Mouse (Mus musculus): ENCODE results near the gene Cobll1. TPM values are rescaled to one million over a fixed set of nuclear protein-coding genes. Genes with fewer than 3 reads are reported as not detected.

Cobll1 gene
- polyA plus RNA-seq, 1 experiment from 2014 or later = 23.8 TPM

DNA sequence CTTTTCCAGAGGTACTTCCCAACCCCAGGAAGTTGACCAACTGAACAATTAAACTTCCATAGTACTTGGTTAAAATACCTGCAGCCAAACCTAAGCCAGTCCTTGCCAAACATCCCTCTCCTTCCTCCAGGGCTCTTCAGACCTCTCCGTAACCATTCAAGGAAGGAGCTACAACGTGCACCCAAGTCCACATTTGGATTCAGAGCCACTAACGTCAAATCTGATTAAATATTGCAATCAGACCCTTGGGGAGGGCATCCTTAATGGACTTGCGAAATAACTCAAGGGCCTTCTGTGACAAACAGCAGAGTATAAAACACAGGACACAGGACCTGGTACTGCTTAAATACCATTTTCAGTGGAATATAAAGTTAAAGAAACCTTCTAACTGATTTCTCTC lies 126.0 kb downstream of the Cobll1 start:
- Histone ChIP-seq H3K4me3 (replicated peaks; ENCODE audit: low read depth, low read length) (no peak overlapping the region), H3K27me3 (ENCODE audit: insufficient read depth, low read length) (no peaks in the 10 kb centered on the region), H3K4me1 (replicated peaks; ENCODE audit: insufficient read depth, low read length) (no peaks in the 10 kb centered on the region), H3K4me2 (ENCODE audit: low read length) (no peak overlapping the region), H3K9me3 (replicated peaks; ENCODE audit: low read length) (no peaks in the 10 kb centered on the region), H3K27ac (0 out of 2 replicates have a peak overlapping the region, but pooled peaks have one; percentile 13), H3K36me3 (ENCODE audit: insufficient read depth, low read length) (no peaks in the 10 kb centered on the region), H3K9ac (ENCODE audit: low read depth, low read length) (no peak overlapping the region)
- TF ChIP-seq CTCF (IDR thresholded peaks at IDR 0.05; ENCODE audit: low read depth) = no peak
- WGBS = 65% methylated on average over 4 of the region's 4 CpGs
- ATAC-seq (replicated peaks; ENCODE audit: low FRiP score, low read depth) (no peak), DNase-seq (ENCODE audit: low spot score) (no peak)

DNA sequence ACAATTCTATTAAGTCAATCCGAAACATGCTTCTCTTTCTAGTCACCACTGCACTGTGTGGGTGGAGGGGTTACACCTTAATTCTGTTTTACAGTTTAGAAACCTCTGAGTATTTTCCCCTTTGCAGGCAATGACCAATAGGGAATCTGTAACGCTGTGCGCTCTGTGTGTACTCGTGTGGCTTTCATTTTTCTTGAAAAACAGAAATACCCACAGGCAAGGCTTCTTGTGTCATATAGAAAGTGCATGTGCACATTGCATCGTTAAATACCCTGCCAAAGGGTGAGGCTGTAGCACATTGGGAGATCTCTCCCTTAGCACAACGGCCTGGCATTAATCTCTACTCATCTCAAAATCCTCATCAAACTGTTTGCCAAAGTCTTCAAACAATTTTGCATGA lies 134.6 kb downstream of the Cobll1 start:
- 88% methylated on average over 6 of the region's 6 CpGs for WGBS

DNA sequence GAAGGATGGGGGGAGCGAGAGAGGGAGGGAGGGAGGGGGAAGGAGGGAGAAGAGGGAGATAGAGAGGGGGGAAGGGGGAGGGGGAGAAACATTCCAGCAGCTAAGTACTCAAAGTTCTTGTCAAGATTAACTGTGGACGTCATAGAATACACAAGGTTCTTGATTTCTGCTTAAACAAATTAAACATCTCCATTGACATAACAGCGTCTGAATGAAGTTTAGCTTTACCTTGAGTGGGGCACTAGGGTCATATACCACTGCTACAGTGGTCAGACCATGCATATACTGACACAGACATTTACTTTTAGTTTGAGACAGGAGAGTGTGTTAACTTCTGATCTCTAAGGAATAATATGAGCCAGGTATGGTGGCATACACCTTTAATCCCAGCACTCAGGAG lies 135.4 kb downstream of the Cobll1 start:
- Histone ChIP-seq H3K4me1 (replicated peaks; ENCODE audit: insufficient read depth, low read length) (no peaks in the 10 kb centered on the region), H3K4me2 (ENCODE audit: low read length) (no peak overlapping the region), H3K9ac (ENCODE audit: low read depth, low read length) (no peak overlapping the region), H3K27me3 (ENCODE audit: insufficient read depth, low read length) (no peaks in the 10 kb centered on the region), H3K36me3 (ENCODE audit: insufficient read depth, low read length) (peaks cover 7% of the 10 kb centered on the region; the same call in 1 of the 2 replicates), H3K4me3 (replicated peaks; ENCODE audit: low read depth, low read length) (no peak overlapping the region), H3K27ac (no peak overlapping the region), H3K9me3 (replicated peaks; ENCODE audit: low read length) (no peaks in the 10 kb centered on the region)
- 62% methylated on average over 3 of the region's 3 CpGs for WGBS
- TF ChIP-seq CTCF (IDR thresholded peaks at IDR 0.05; ENCODE audit: low read depth) = no peak
- no peak for DNase-seq (ENCODE audit: low spot score)
- no peak for ATAC-seq (replicated peaks; ENCODE audit: low FRiP score, low read depth)

More for the DNA sequence above, 134.6 kb downstream of the Cobll1 start:
- H3K4me1 ChIP-seq (replicated peaks; ENCODE audit: insufficient read depth, low read length) = no peaks in the 10 kb centered on the region
- H3K9me3 ChIP-seq (replicated peaks; ENCODE audit: low read length) = no peaks in the 10 kb centered on the region
- H3K36me3 ChIP-seq (ENCODE audit: insufficient read depth, low read length) = peaks cover 6% of the 10 kb centered on the region; the same call in 1 of the 2 replicates
- DNase-seq (ENCODE audit: low spot score) (no peak), ATAC-seq (replicated peaks; ENCODE audit: low FRiP score, low read depth) (no peak)
- H3K27ac ChIP-seq = no peak overlapping the region
- no peak overlapping the region for H3K4me3 ChIP-seq (replicated peaks; ENCODE audit: low read depth, low read length)
- no peaks in the 10 kb centered on the region for H3K27me3 ChIP-seq (ENCODE audit: insufficient read depth, low read length)
- TF ChIP-seq CTCF (IDR thresholded peaks at IDR 0.05; ENCODE audit: low read depth) = no peak
- no peak overlapping the region for H3K4me2 ChIP-seq (ENCODE audit: low read length)
- H3K9ac ChIP-seq (ENCODE audit: low read depth, low read length) = no peak overlapping the region

DNA sequence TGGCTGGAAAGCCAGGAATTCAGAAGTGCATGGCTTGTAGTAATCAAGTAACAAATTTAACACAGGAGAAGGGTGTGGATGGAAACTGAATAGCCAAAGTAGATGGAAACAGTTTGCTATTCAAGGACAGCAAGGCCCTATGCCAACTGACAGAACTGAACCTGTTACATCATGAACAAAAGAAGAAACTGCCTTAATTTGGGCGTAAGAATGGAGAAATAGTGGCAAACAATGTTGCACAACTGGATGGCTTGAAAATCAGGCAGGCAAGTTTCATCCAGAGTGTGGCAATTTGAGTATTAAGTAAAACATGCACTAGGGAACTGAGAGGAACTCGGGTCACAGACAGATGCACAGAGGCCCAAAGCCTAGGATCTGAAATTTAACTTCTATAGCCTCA lies 137.8 kb downstream of the Cobll1 start:
- Histone ChIP-seq H3K4me2 (ENCODE audit: low read length) (no peak overlapping the region), H3K27ac (no peak overlapping the region), H3K4me1 (replicated peaks; ENCODE audit: insufficient read depth, low read length) (no peaks in the 10 kb centered on the region), H3K36me3 (ENCODE audit: insufficient read depth, low read length) (peaks cover 13% of the 10 kb centered on the region; the same call in 1 of the 2 replicates), H3K4me3 (replicated peaks; ENCODE audit: low read depth, low read length) (no peak overlapping the region), H3K9ac (ENCODE audit: low read depth, low read length) (no peak overlapping the region), H3K9me3 (replicated peaks; ENCODE audit: low read length) (no peaks in the 10 kb centered on the region), H3K27me3 (ENCODE audit: insufficient read depth, low read length) (no peaks in the 10 kb centered on the region)
- DNase-seq (ENCODE audit: low spot score) (no peak), ATAC-seq (replicated peaks; ENCODE audit: low FRiP score, low read depth) (no peak)
- TF ChIP-seq CTCF (IDR thresholded peaks at IDR 0.05; ENCODE audit: low read depth) = no peak
- WGBS = 89% methylated on average over 2 of the region's 2 CpGs

GRCm38 (mm10) chr2:65100001-65100400 lies 139.2 kb downstream of the Cobll1 start:
- Histone ChIP-seq H3K36me3 (ENCODE audit: insufficient read depth, low read length) (peaks cover 13% of the 10 kb centered on the region; the same call in 1 of the 2 replicates), H3K27ac (no peak overlapping the region), H3K9me3 (replicated peaks; ENCODE audit: low read length) (no peaks in the 10 kb centered on the region), H3K4me1 (replicated peaks; ENCODE audit: insufficient read depth, low read length) (no peaks in the 10 kb centered on the region), H3K4me2 (ENCODE audit: low read length) (no peak overlapping the region), H3K9ac (ENCODE audit: low read depth, low read length) (no peak overlapping the region), H3K27me3 (ENCODE audit: insufficient read depth, low read length) (no peaks in the 10 kb centered on the region), H3K4me3 (replicated peaks; ENCODE audit: low read depth, low read length) (no peak overlapping the region)
- ATAC-seq (replicated peaks; ENCODE audit: low FRiP score, low read depth) = no peak
- no peak for TF ChIP-seq CTCF (IDR thresholded peaks at IDR 0.05; ENCODE audit: low read depth)
- 93% methylated on average over 1 of the region's 1 CpGs for WGBS
- DNase-seq (ENCODE audit: low spot score) = no peak

DNA sequence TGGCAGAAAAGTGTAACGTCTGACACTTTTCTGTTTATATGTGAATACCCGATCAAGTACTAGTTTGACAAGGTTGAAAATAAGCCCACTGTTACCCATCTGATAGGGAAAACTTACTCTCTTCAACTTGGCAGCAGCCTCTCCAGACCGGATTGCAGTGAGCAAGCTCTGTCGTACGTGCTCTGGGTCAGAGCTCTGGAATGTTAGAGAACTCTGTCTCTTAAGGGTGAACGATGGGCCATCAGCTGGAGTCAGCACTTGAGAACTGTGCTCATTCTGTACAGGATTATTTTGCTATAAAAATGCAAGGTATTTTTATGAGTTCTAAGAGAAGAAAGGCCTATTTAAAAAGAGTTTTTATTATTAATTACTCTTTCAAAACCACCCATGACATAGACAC lies 143.6 kb downstream of the Cobll1 start:
- DNase-seq (ENCODE audit: low spot score) (peak; percentile 22), ATAC-seq (replicated peaks; ENCODE audit: low FRiP score, low read depth) (no peak; the same call in 1 of the 2 replicates)
- no peak for TF ChIP-seq CTCF (IDR thresholded peaks at IDR 0.05; ENCODE audit: low read depth)
- H3K4me1 ChIP-seq (replicated peaks; ENCODE audit: insufficient read depth, low read length) = no peaks in the 10 kb centered on the region
- H3K36me3 ChIP-seq (ENCODE audit: insufficient read depth, low read length) = peaks cover 12% of the 10 kb centered on the region; the same call in 1 of the 2 replicates
- no peak overlapping the region for H3K4me2 ChIP-seq (ENCODE audit: low read length)
- H3K4me3 ChIP-seq (replicated peaks; ENCODE audit: low read depth, low read length) = no peak overlapping the region
- no peak overlapping the region for H3K9ac ChIP-seq (ENCODE audit: low read depth, low read length)
- no peaks in the 10 kb centered on the region for H3K9me3 ChIP-seq (replicated peaks; ENCODE audit: low read length)
- no peaks in the 10 kb centered on the region for H3K27me3 ChIP-seq (ENCODE audit: insufficient read depth, low read length)
- 55% methylated on average over 6 of the region's 6 CpGs for WGBS
- no peak overlapping the region for H3K27ac ChIP-seq

- WGBS = 80% methylated on average over 2 of the region's 2 CpGs
Observed at GRCm38 (mm10) chr2:65093990-65094389, 145.2 kb downstream of the Cobll1 start.

More at GRCm38 (mm10) chr2:65093990-65094389, 145.2 kb downstream of the Cobll1 start:
- Histone ChIP-seq H3K27ac (no peak overlapping the region), H3K36me3 (ENCODE audit: insufficient read depth, low read length) (peaks cover 12% of the 10 kb centered on the region; the same call in 1 of the 2 replicates), H3K4me2 (ENCODE audit: low read length) (no peak overlapping the region), H3K4me3 (replicated peaks; ENCODE audit: low read depth, low read length) (no peak overlapping the region), H3K9me3 (replicated peaks; ENCODE audit: low read length) (no peaks in the 10 kb centered on the region), H3K4me1 (replicated peaks; ENCODE audit: insufficient read depth, low read length) (no peaks in the 10 kb centered on the region), H3K27me3 (ENCODE audit: insufficient read depth, low read length) (no peaks in the 10 kb centered on the region), H3K9ac (ENCODE audit: low read depth, low read length) (no peak overlapping the region)
- TF ChIP-seq CTCF (IDR thresholded peaks at IDR 0.05; ENCODE audit: low read depth) = no peak
- ATAC-seq (replicated peaks; ENCODE audit: low FRiP score, low read depth) (no peak), DNase-seq (ENCODE audit: low spot score) (peak; percentile 27)
